Mouse (Mus musculus) cerebellum, adult 2 months (tissue): ENCODE data around the gene D230025D16Rik.

Experiments
- CTCF ChIP-seq: fragments of 200-500 bp; IDR thresholded peaks from 2 replicates; pipeline ENCODE4 v1.5.1; 2011; ENCODE audit warnings: low read depth, mild to moderate bottlenecking, control low read depth, low read length, moderate library complexity, borderline replicate concordance; ENCODE audit not compliant: insufficient read depth
- POLR2A ChIP-seq: fragments of 200-500 bp; IDR thresholded peaks from 2 replicates; pipeline ENCODE4 v1.6.1; 2011; ENCODE audit warnings: low read length, control low read depth, borderline replicate concordance; ENCODE audit not compliant: insufficient read depth

GRCm38 (mm10) chr8:105282239-105282638 lies 57.3 kb downstream of the D230025D16Rik start:
- TF ChIP-seq CTCF (no peak), POLR2A (no peak)
